ENCODE assay signal across 23 mouse cellular contexts in genomic region chr2:11225485-11225876, GRCm38 (mm10). TPM values are rescaled to one million over a fixed set of nuclear protein-coding genes. Genes with fewer than 3 reads are reported as not detected.
DNase-seq lines count a peak whose midpoint lies in the region; ATAC-seq and TF ChIP-seq lines count a peak whose summit lies in the region.
"Had no signal": no experiment of that assay in that cellular context is flagged by ENCODE, and none has a peak within 500 bp of the region (broad histone marks: within the 10 kb centered on the region; RNA-seq: fewer than 3 reads in every experiment).

No protein-coding gene starts in this region.

- H3K4me2 ChIP-seq in liver, embryonic 12.5 days: no peak overlapping the region
- H3K4me2 ChIP-seq: embryonic facial prominence, embryonic 15.5 days; heart, embryonic 12.5 days; hindbrain, embryonic 14.5 days had no signal

- no peak for TF ChIP-seq CTCF in gastrocnemius, adult 2 months (IDR thresholded peaks at IDR 0.05)
- no peak for TF ChIP-seq CTCF in MEL (IDR thresholded peaks at IDR 0.05 in 2 of 3, conservative IDR thresholded peaks at IDR 0.05 in 1 of 3; ENCODE audit: control insufficient read depth in 1 of 3, insufficient read depth in 1 of 3, low read depth in 2 of 3, low read length in 3 of 3, poor library complexity in 1 of 3, severe bottlenecking in 1 of 3)

- intact Hi-C loops in gastrocnemius, adult 2 months (cut with DNase I): no loop called here
- intact Hi-C loops in gastrocnemius, postnatal 36 days (cut with DNase I): no loop called here
- intact Hi-C loops in left cerebral cortex, postnatal 25 days (cut with DNase I): no loop called here

- H3K9ac ChIP-seq in MEL (ENCODE audit: control insufficient read depth, low read depth, low read length, poor library complexity, severe bottlenecking): no peak overlapping the region
- H3K9ac ChIP-seq in liver, embryonic 12.5 days: no peak overlapping the region
- H3K9ac ChIP-seq: embryonic facial prominence, embryonic 15.5 days; heart, embryonic 12.5 days; hindbrain, embryonic 14.5 days had no signal

- peak overlapping the region; percentile 15; the same call in 1 of the 2 replicates for H3K4me3 ChIP-seq in gastrocnemius, adult 2 months
- H3K4me3 ChIP-seq in MEL (ENCODE audit: control insufficient read depth in 1 of 2, insufficient read depth in 1 of 2, low read depth in 2 of 2, low read length in 2 of 2): no peak overlapping the region
- H3K4me3 ChIP-seq in liver, embryonic 12.5 days: no peak overlapping the region
- H3K4me3 ChIP-seq: embryonic facial prominence, embryonic 15.5 days; erythroblast, embryonic 14.5 days; forebrain, embryonic 10.5 days; heart, adult 2 months; heart, embryonic 12.5 days; hindbrain, embryonic 10.5 days had no signal

- H3K9me3 ChIP-seq in MEL (replicated peaks; ENCODE audit: insufficient read depth, low read length): no peaks in the 10 kb centered on the region
- H3K9me3 ChIP-seq in liver, embryonic 12.5 days (replicated peaks): no peaks in the 10 kb centered on the region
- H3K9me3 ChIP-seq: embryonic facial prominence, embryonic 15.5 days; forebrain, embryonic 10.5 days; G1E; heart, embryonic 12.5 days; hindbrain, embryonic 10.5 days had no signal

- TF ChIP-seq RAD21 in MEL (IDR thresholded peaks at IDR 0.05; ENCODE audit: low read depth, low read length): no peak

- no peak for TF ChIP-seq POLR2A in MEL (IDR thresholded peaks at IDR 0.05; ENCODE audit: control insufficient read depth in 1 of 2, insufficient read depth in 1 of 2, low read depth in 1 of 2, low read length in 2 of 2, poor library complexity in 1 of 2)

- no peak for DNase-seq in gastrocnemius, adult 2 months
- DNase-seq in gastrocnemius, postnatal 36 days: no peak
- peak; percentile 69 for DNase-seq in MEL (ENCODE audit: low read depth, low spot score)
- peak; percentile 38 for DNase-seq in naive thymus-derived CD4-positive, alpha-beta T cell, adult 2 months (ENCODE audit: low read depth)
- DNase-seq in adrenal gland, adult 2 months: no peak
- no peak for DNase-seq in left cerebral cortex, postnatal 25 days (ENCODE audit: low spot score in 2 of 2)
- DNase-seq: adrenal gland, postnatal 14 days; B cell, adult 2 months; cerebellum, adult 18-20 months; cerebellum, adult 9-11 months; cerebellum, postnatal 36 days; embryo, embryonic 11 days; heart, adult 2 months had no signal

- 21% methylated on average over 5 of the region's 5 CpGs for WGBS in liver, embryonic 12.5 days (ENCODE audit: insufficient replicate concordance)

- peaks cover 0 to 5% of the 10 kb centered on the region in 2 experiments; a peak in 2 of 4 replicates for H3K36me3 ChIP-seq in MEL (ENCODE audit: control insufficient read depth in 1 of 2, insufficient read depth in 2 of 2, low read length in 2 of 2)
- no peaks in the 10 kb centered on the region for H3K36me3 ChIP-seq in liver, embryonic 12.5 days
- H3K36me3 ChIP-seq: embryonic facial prominence, embryonic 15.5 days; forebrain, embryonic 10.5 days; G1E; heart, embryonic 12.5 days; hindbrain, embryonic 10.5 days had no signal

- no peak; a peak in 1 of 4 replicates for TF ChIP-seq EP300 in MEL (IDR thresholded peaks at IDR 0.05; ENCODE audit: low read depth in 1 of 2, low read length in 2 of 2)

- H3K27ac ChIP-seq in gastrocnemius, adult 2 months: peak overlapping the region; percentile 94
- no peak overlapping the region for H3K27ac ChIP-seq in MEL (ENCODE audit: control insufficient read depth, low read depth, low read length)
- H3K27ac ChIP-seq in liver, embryonic 12.5 days: 0 out of 2 replicates have a peak overlapping the region, but pooled peaks have one; percentile 10
- H3K27ac ChIP-seq: embryonic facial prominence, embryonic 15.5 days; forebrain, embryonic 10.5 days; hindbrain, embryonic 10.5 days; hindbrain, embryonic 14.5 days had no signal

- H3K79me2 ChIP-seq in MEL (ENCODE audit: control insufficient read depth, insufficient read depth, low read length, poor library complexity): no peaks in the 10 kb centered on the region

- H3K27me3 ChIP-seq in MEL (ENCODE audit: control insufficient read depth in 1 of 2, insufficient read depth in 2 of 2, low read length in 2 of 2): no peaks in the 10 kb centered on the region
- H3K27me3 ChIP-seq in liver, embryonic 12.5 days (replicated peaks): no peaks in the 10 kb centered on the region
- H3K27me3 ChIP-seq: embryonic facial prominence, embryonic 15.5 days; heart, embryonic 12.5 days had no signal

- peak; percentile 67 for ATAC-seq in liver, embryonic 12.5 days
- ATAC-seq: CD4-positive, CD25-positive, alpha-beta regulatory T cell, adult 4 months; forebrain, embryonic 14.5 days had no signal

- H3K4me1 ChIP-seq in MEL (ENCODE audit: control insufficient read depth in 1 of 2, insufficient read depth in 2 of 2, low read length in 2 of 2): peaks cover 4 to 8% of the 10 kb centered on the region in 2 experiments; a peak in 3 of 4 replicates
- H3K4me1 ChIP-seq in liver, embryonic 12.5 days: peaks cover 28% of the 10 kb centered on the region
- H3K4me1 ChIP-seq: embryonic facial prominence, embryonic 15.5 days; forebrain, embryonic 10.5 days; heart, embryonic 12.5 days; hindbrain, embryonic 10.5 days had no signal

TF ChIP-seq in MEL, 35 proteins besides CTCF, POLR2A, EP300 and RAD21:
- TF ChIP-seq MXI1 (IDR thresholded peaks at IDR 0.05; ENCODE audit: low read depth, low read length) (0 out of 2 replicates have a peak, but pooled peaks have one; percentile 33), MEF2A (IDR thresholded peaks at IDR 0.05; ENCODE audit: extremely low read depth, insufficient replicate concordance, low read depth, low read length, poor library complexity, severe bottlenecking) (no peak), POLR2AphosphoS2 (IDR thresholded peaks at IDR 0.05; ENCODE audit: low read length) (no peak), HCFC1 (IDR thresholded peaks at IDR 0.05; ENCODE audit: low read depth, low read length) (no peak), ZMIZ1 (IDR thresholded peaks at IDR 0.05; ENCODE audit: low read depth, low read length) (no peak), TCF12 (IDR thresholded peaks at IDR 0.05; ENCODE audit: low read depth, low read length) (no peak), ZC3H11A (IDR thresholded peaks at IDR 0.05; ENCODE audit: low read depth, low read length) (no peak), TAL1 (IDR thresholded peaks at IDR 0.05; ENCODE audit: low read length) (peak; percentile 55), CHD1 (IDR thresholded peaks at IDR 0.05; ENCODE audit: low read depth, low read length) (no peak), MAZ (IDR thresholded peaks at IDR 0.05; ENCODE audit: low read depth, low read length) (no peak), GATA1 (IDR thresholded peaks at IDR 0.05; ENCODE audit: low read depth, low read length) (0 out of 2 replicates have a peak, but pooled peaks have one; percentile 9), SIN3A (IDR thresholded peaks at IDR 0.05; ENCODE audit: low read length) (0 out of 2 replicates have a peak, but pooled peaks have one; percentile 25), ZNF384 (IDR thresholded peaks at IDR 0.05; ENCODE audit: low read depth, low read length) (no peak), TBP (IDR thresholded peaks at IDR 0.05; ENCODE audit: low read depth, low read length) (no peak), USF2 (IDR thresholded peaks at IDR 0.05; ENCODE audit: borderline replicate concordance in 1 of 2, insufficient read depth in 1 of 2, low read depth in 1 of 2, low read length in 2 of 2) (no peak), BHLHE40 (IDR thresholded peaks at IDR 0.05; ENCODE audit: borderline replicate concordance, low read depth, low read length) (no peak), USF1 (IDR thresholded peaks at IDR 0.05; ENCODE audit: low read depth, low read length) (no peak), MYC (IDR thresholded peaks at IDR 0.05; ENCODE audit: low read depth, low read length) (no peak)
TF ChIP-seq in MEL: peak in this region for 4.

RNA-seq across cellular contexts. Expression of gene Prkcq, which starts 53.6 kb away (rescaled TPM):
- 10 to 100 TPM; 75.5 to 85.1 TPM for total RNA-seq in gastrocnemius, adult 2 months (2021)
- total RNA-seq in gastrocnemius, postnatal 36 days (2021): 10 to 100 TPM; 45.6 to 65.2 TPM
- total RNA-seq in MEL (2012; rRNA removed): 0.07 and 0.12 TPM in 2 replicates
- polyA plus RNA-seq in MEL (2012; ENCODE audit: insufficient read depth in 1 of 2, insufficient read length in 2 of 2, low read depth in 1 of 2, low replicate concordance in 2 of 2, missing spikeins in 1 of 2): under 1 TPM in 1 of 2 experiments, not detected in 1; 0.19 TPM
- polyA plus RNA-seq in liver, embryonic 12.5 days (2016; fragmentation: Nextera tagmentation; extraction: Ambion mirVana): 8.1 and 9.3 TPM in 2 replicates
- total RNA-seq in adrenal gland, adult 2 months (2021): 1 to 10 TPM; 1.2 to 2.4 TPM
- 0.44 and 0.46 TPM in 2 replicates for polyA plus RNA-seq in adrenal gland, adult 2 months (2012; rRNA removed)
- total RNA-seq in left cerebral cortex, postnatal 25 days (2021): 1 to 10 TPM; 8.7 to 9.4 TPM
- polyA plus RNA-seq: erythroblast, embryonic 14.5 days; G1E had no signal

Comparison
In these comparisons a context has a peak if more than half of its experiments do, and no peak if none do; other contexts are left out.
1. DNase-seq: peak in MEL (single experiment) and naive thymus-derived CD4-positive, alpha-beta T cell, adult 2 months (single experiment); none in gastrocnemius, adult 2 months (single experiment), gastrocnemius, postnatal 36 days (0 of 2), adrenal gland, adult 2 months (single experiment) and left cerebral cortex, postnatal 25 days (0 of 2).
2. RNA of gene Prkcq, which starts 53.6 kb away (total RNA-seq): 75.5 to 85.1 TPM in gastrocnemius, adult 2 months and 45.6 to 65.2 TPM in gastrocnemius, postnatal 36 days; 8.7 to 9.4 TPM in left cerebral cortex, postnatal 25 days, 1.2 to 2.4 TPM in adrenal gland, adult 2 months and 0.07 to 0.12 TPM in MEL; every median in the first group is over 4 times any median in the second.